Mouse (Mus musculus): ENCODE measurements around the gene Trp53i13.

Gene Trp53i13

GRCm38 (mm10) chr11:77492311-77492871 lies 23.4 kb downstream of the Trp53i13 start:
- DNase-seq (ENCODE audit: low spot score) = no peak

GRCm38 (mm10) chr11:77491502-77492291 lies 24.1 kb downstream of the Trp53i13 start:
- peak; percentile 86 for DNase-seq (ENCODE audit: low spot score)

- DNase-seq (ENCODE audit: low spot score) = peak; percentile 99
Measured at GRCm38 (mm10) chr11:77491123-77491501, 24.7 kb downstream of the Trp53i13 start.

GRCm38 (mm10) chr11:77490451-77490850 lies 25.3 kb downstream of the Trp53i13 start:
- no peak for DNase-seq (ENCODE audit: low spot score)

- peak; percentile 94 for DNase-seq (ENCODE audit: low spot score)
Measured at GRCm38 (mm10) chr11:77489591-77490235, 26.1 kb downstream of the Trp53i13 start, which contains the start of gene Ankrd13b. Gene Ankrd13b (minus strand): TSS chr11:77489678.

GRCm38 (mm10) chr11:77488771-77489581 lies 26.8 kb downstream of the Trp53i13 start:
- DNase-seq (ENCODE audit: low spot score) = peak; percentile 51

GRCm38 (mm10) chr11:77486798-77487197 lies 29.0 kb downstream of the Trp53i13 start:
- DNase-seq (ENCODE audit: low spot score) = no peak

GRCm38 (mm10) chr11:77485229-77485628 lies 30.6 kb downstream of the Trp53i13 start:
- no peak for DNase-seq (ENCODE audit: low spot score)

GRCm38 (mm10) chr11:77483510-77484255 lies 32.1 kb downstream of the Trp53i13 start:
- DNase-seq (ENCODE audit: low spot score) = no peak

- DNase-seq (ENCODE audit: low spot score) = no peak
Measured at GRCm38 (mm10) chr11:77483043-77483442, 32.7 kb downstream of the Trp53i13 start.

- no peak for DNase-seq (ENCODE audit: low spot score)
Measured at GRCm38 (mm10) chr11:77476895-77477294, 38.9 kb downstream of the Trp53i13 start.

- no peak for DNase-seq (ENCODE audit: low spot score)
Measured at GRCm38 (mm10) chr11:77476216-77476615, 39.6 kb downstream of the Trp53i13 start.

- DNase-seq (ENCODE audit: low spot score) = no peak
Measured at GRCm38 (mm10) chr11:77472775-77473174, 43.0 kb downstream of the Trp53i13 start.

- DNase-seq (ENCODE audit: low spot score) = no peak
Measured at GRCm38 (mm10) chr11:77471407-77471806, 44.4 kb downstream of the Trp53i13 start.

- no peak for DNase-seq (ENCODE audit: low spot score)
Measured at GRCm38 (mm10) chr11:77468397-77468796, 47.4 kb downstream of the Trp53i13 start.

GRCm38 (mm10) chr11:77467784-77468183 lies 48.0 kb downstream of the Trp53i13 start:
- DNase-seq (ENCODE audit: low spot score) = peak; percentile 74

GRCm38 (mm10) chr11:77467157-77467556 lies 48.6 kb downstream of the Trp53i13 start:
- DNase-seq (ENCODE audit: low spot score) = peak; percentile 62

GRCm38 (mm10) chr11:77466544-77466943 lies 49.2 kb downstream of the Trp53i13 start:
- DNase-seq (ENCODE audit: low spot score) = no peak

GRCm38 (mm10) chr11:77465111-77465510 lies 50.7 kb downstream of the Trp53i13 start:
- no peak for DNase-seq (ENCODE audit: low spot score)

GRCm38 (mm10) chr11:77464684-77465083 lies 51.1 kb downstream of the Trp53i13 start:
- no peak for DNase-seq (ENCODE audit: low spot score)

- DNase-seq (ENCODE audit: low spot score) = no peak
Measured at GRCm38 (mm10) chr11:77463786-77464185, 52.0 kb downstream of the Trp53i13 start.

GRCm38 (mm10) chr11:77463101-77463445 lies 52.7 kb downstream of the Trp53i13 start:
- no peak for DNase-seq (ENCODE audit: low spot score)

Measured in embryo, embryonic 10 days (tissue).